Mouse (Mus musculus): Measurements from ENCODE around the gene Cacng3. TPM values are rescaled to one million over a fixed set of nuclear protein-coding genes. Genes with fewer than 3 reads are reported as not detected.

Gene Cacng3
- total and polyA plus RNA-seq, 2 experiments from 2014 or later, result 12.6 to 28.2 TPM

- H3K4me3 ChIP-seq (ENCODE audit: low read depth, low read length), result no peak overlapping the region
- 93% methylated on average over 7 of the region's 7 CpGs for WGBS
Measured at GRCm38 (mm10) chr7:122789929-122790328, 119.6 kb downstream of the Cacng3 start.

GRCm38 (mm10) chr7:122793655-122794346, 123.5 kb downstream of the Cacng3 start:
- ATAC-seq, result peak; percentile 60

More at GRCm38 (mm10) chr7:122789929-122790328, 119.6 kb downstream of the Cacng3 start:
- Histone ChIP-seq H3K27me3 (ENCODE audit: insufficient read depth, low read length) (no peaks in the 10 kb centered on the region), H3K4me1 (ENCODE audit: insufficient read depth) (no peaks in the 10 kb centered on the region), H3K4me2 (ENCODE audit: low read depth) (no peak overlapping the region), H3K27ac (ENCODE audit: low read depth, low read length) (no peak overlapping the region), H3K9ac (no peak overlapping the region), H3K9me3 (ENCODE audit: low read length) (no peaks in the 10 kb centered on the region), H3K36me3 (ENCODE audit: insufficient read depth) (no peaks in the 10 kb centered on the region)
- no peak for ATAC-seq
- no peak for TF ChIP-seq CTCF (IDR thresholded peaks at IDR 0.05; ENCODE audit: low read depth)
- DNase-seq, result no peak

GRCm38 (mm10) chr7:122795140-122795539, 124.8 kb downstream of the Cacng3 start:
- no peak for DNase-seq
- no peak overlapping the region for H3K9ac ChIP-seq
- TF ChIP-seq CTCF (IDR thresholded peaks at IDR 0.05; ENCODE audit: low read depth), result no peak
- H3K9me3 ChIP-seq (ENCODE audit: low read length), result no peaks in the 10 kb centered on the region
- WGBS, result 91% methylated on average over 6 of the region's 6 CpGs
- no peak overlapping the region for H3K4me3 ChIP-seq (ENCODE audit: low read depth, low read length)
- no peak overlapping the region for H3K27ac ChIP-seq (ENCODE audit: low read depth, low read length)
- no peaks in the 10 kb centered on the region for H3K36me3 ChIP-seq (ENCODE audit: insufficient read depth)
- ATAC-seq, result no peak
- H3K27me3 ChIP-seq (ENCODE audit: insufficient read depth, low read length), result no peaks in the 10 kb centered on the region
- H3K4me2 ChIP-seq (ENCODE audit: low read depth), result no peak overlapping the region
- no peaks in the 10 kb centered on the region for H3K4me1 ChIP-seq (ENCODE audit: insufficient read depth)

More at GRCm38 (mm10) chr7:122793655-122794346, 123.5 kb downstream of the Cacng3 start:
- no peak for TF ChIP-seq CTCF (IDR thresholded peaks at IDR 0.05; ENCODE audit: low read depth)
- Histone ChIP-seq H3K4me1 (ENCODE audit: insufficient read depth) (no peaks in the 10 kb centered on the region), H3K36me3 (ENCODE audit: insufficient read depth) (no peaks in the 10 kb centered on the region), H3K27ac (ENCODE audit: low read depth, low read length) (no peak overlapping the region), H3K4me3 (ENCODE audit: low read depth, low read length) (no peak overlapping the region), H3K4me2 (ENCODE audit: low read depth) (no peak overlapping the region), H3K9ac (no peak overlapping the region), H3K9me3 (ENCODE audit: low read length) (no peaks in the 10 kb centered on the region), H3K27me3 (ENCODE audit: insufficient read depth, low read length) (no peaks in the 10 kb centered on the region)
- 7% methylated on average over 6 of the region's 6 CpGs for WGBS
- no peak for DNase-seq

- H3K9me3 ChIP-seq (ENCODE audit: low read length), result no peaks in the 10 kb centered on the region
- no peak overlapping the region for H3K4me2 ChIP-seq (ENCODE audit: low read depth)
- H3K4me1 ChIP-seq (ENCODE audit: insufficient read depth), result no peaks in the 10 kb centered on the region; the same call in 1 of the 2 replicates
- DNase-seq, result no peak
- WGBS, result 32% methylated on average over 2 of the region's 2 CpGs
- H3K9ac ChIP-seq, result no peak overlapping the region
- no peak overlapping the region for H3K4me3 ChIP-seq (ENCODE audit: low read depth, low read length)
- peak overlapping the region; percentile 45; the same call in 1 of the 2 replicates for H3K27ac ChIP-seq (ENCODE audit: low read depth, low read length)
- ATAC-seq, result no peak
- no peaks in the 10 kb centered on the region for H3K36me3 ChIP-seq (ENCODE audit: insufficient read depth)
- TF ChIP-seq CTCF (IDR thresholded peaks at IDR 0.05; ENCODE audit: low read depth), result no peak
- no peaks in the 10 kb centered on the region for H3K27me3 ChIP-seq (ENCODE audit: insufficient read depth, low read length)
Measured at GRCm38 (mm10) chr7:122800821-122801220, 130.5 kb downstream of the Cacng3 start.

- Histone ChIP-seq H3K4me3 (ENCODE audit: low read depth, low read length) (no peak overlapping the region), H3K4me2 (ENCODE audit: low read depth) (no peak overlapping the region), H3K27ac (ENCODE audit: low read depth, low read length) (no peak overlapping the region), H3K36me3 (ENCODE audit: insufficient read depth) (no peaks in the 10 kb centered on the region), H3K4me1 (ENCODE audit: insufficient read depth) (no peaks in the 10 kb centered on the region; the same call in 1 of the 2 replicates), H3K27me3 (ENCODE audit: insufficient read depth, low read length) (no peaks in the 10 kb centered on the region), H3K9me3 (ENCODE audit: low read length) (no peaks in the 10 kb centered on the region), H3K9ac (no peak overlapping the region)
- peak; percentile 58 for ATAC-seq
- peak; percentile 60 for DNase-seq
- 31% methylated on average over 9 of the region's 9 CpGs for WGBS
- no peak for TF ChIP-seq CTCF (IDR thresholded peaks at IDR 0.05; ENCODE audit: low read depth)
Measured at GRCm38 (mm10) chr7:122803839-122804496, 133.7 kb downstream of the Cacng3 start.

- Histone ChIP-seq H3K9me3 (ENCODE audit: low read length) (no peaks in the 10 kb centered on the region), H3K4me2 (ENCODE audit: low read depth) (no peak overlapping the region), H3K27ac (ENCODE audit: low read depth, low read length) (no peak overlapping the region), H3K27me3 (ENCODE audit: insufficient read depth, low read length) (no peaks in the 10 kb centered on the region), H3K4me3 (ENCODE audit: low read depth, low read length) (no peak overlapping the region), H3K36me3 (ENCODE audit: insufficient read depth) (no peaks in the 10 kb centered on the region), H3K4me1 (ENCODE audit: insufficient read depth) (no peaks in the 10 kb centered on the region; the same call in 1 of the 2 replicates), H3K9ac (no peak overlapping the region)
- DNase-seq (no peak), ATAC-seq (no peak)
- 85% methylated on average over 5 of the region's 5 CpGs for WGBS
- no peak for TF ChIP-seq CTCF (IDR thresholded peaks at IDR 0.05; ENCODE audit: low read depth)
Measured at GRCm38 (mm10) chr7:122806531-122806930, 136.2 kb downstream of the Cacng3 start.

GRCm38 (mm10) chr7:122813724-122814123, 143.4 kb downstream of the Cacng3 start:
- no peak for TF ChIP-seq CTCF (IDR thresholded peaks at IDR 0.05; ENCODE audit: low read depth)
- Histone ChIP-seq H3K27me3 (ENCODE audit: insufficient read depth, low read length) (no peaks in the 10 kb centered on the region), H3K4me1 (ENCODE audit: insufficient read depth) (no peaks in the 10 kb centered on the region), H3K4me2 (ENCODE audit: low read depth) (no peak overlapping the region), H3K27ac (ENCODE audit: low read depth, low read length) (no peak overlapping the region), H3K4me3 (ENCODE audit: low read depth, low read length) (no peak overlapping the region), H3K9me3 (ENCODE audit: low read length) (no peaks in the 10 kb centered on the region), H3K9ac (no peak overlapping the region), H3K36me3 (ENCODE audit: insufficient read depth) (no peaks in the 10 kb centered on the region)
- WGBS, result 47% methylated on average over 1 of the region's 1 CpGs
- ATAC-seq (no peak), DNase-seq (no peak)
